Mouse (Mus musculus): ENCODE results near the gene Iqcd.
A peak's percentile ranks its signal among the peaks of the same experiment; 100 is the strongest.

Iqcd gene

DNA sequence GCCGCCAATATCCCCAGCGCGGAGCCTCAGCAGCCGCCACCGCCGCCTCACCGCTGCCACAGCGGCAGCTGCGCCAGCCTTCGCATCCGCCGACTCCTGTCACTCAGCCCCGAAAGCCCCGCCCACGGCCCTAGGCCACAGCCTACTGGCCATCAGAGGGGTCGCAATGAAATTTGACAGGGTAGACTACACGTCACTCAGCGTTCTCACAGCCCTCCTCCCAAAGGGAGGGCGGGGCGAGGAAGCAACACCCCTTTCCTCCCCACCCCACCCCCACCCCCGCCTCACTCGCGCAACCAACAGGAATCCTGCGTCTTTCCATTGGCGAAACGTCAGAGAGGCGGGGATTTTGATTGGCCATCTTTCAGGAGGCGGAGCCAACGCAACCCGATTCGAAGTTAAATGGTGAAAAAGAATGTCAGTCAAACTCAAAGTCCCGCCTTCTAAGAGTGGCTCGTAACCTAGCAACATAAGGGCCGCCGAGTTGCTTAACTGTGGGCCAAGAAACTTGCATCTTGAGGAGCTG, at the start of gene Iqcd, which contains the start of gene Tpcn1:
Gene Iqcd, plus strand, starts transcription at position 448 of the 526 bp plus-strand sequence.
Gene Tpcn1, minus strand, starts transcription at position 105 of the 526 bp plus-strand sequence.
- DNase-seq, result peak; percentile 99

DNA sequence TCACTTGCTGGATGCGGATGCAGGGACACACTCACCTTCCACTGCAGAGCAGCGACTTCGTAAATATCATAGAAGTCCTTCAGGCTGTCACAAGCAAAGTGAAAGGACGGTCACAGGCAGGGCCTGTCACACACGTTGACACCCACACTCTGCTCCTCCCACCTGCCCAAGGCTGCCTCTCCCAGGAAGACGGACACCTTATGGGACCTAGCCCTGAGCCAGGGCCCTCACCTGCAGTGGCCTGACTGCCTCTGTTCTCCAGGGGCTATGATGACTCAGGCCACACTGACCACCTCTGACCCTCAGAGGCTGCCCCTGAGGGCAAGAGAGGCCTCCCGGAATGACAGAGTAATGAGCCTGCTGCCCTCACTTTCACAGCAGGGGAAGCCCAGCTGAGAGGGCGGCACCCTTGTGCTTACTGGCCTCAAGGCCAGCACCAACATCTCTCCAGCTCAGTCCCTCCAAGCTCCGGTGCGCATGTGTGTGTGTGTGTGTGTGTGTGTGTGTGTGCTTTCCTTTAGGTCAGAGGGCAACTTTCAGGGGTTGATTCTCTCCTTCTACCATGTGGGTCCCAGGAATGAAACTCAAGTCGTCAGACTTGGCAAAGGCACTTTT, 40.5 kb upstream of the Iqcd start:
- DNase-seq, result no peak

- DNase-seq, result no peak
Measured at GRCm38 (mm10) chr5:120550137-120550536, 38.7 kb upstream of the Iqcd start.

- no peak for DNase-seq
Measured at GRCm38 (mm10) chr5:120550673-120551072, 38.1 kb upstream of the Iqcd start.

DNA sequence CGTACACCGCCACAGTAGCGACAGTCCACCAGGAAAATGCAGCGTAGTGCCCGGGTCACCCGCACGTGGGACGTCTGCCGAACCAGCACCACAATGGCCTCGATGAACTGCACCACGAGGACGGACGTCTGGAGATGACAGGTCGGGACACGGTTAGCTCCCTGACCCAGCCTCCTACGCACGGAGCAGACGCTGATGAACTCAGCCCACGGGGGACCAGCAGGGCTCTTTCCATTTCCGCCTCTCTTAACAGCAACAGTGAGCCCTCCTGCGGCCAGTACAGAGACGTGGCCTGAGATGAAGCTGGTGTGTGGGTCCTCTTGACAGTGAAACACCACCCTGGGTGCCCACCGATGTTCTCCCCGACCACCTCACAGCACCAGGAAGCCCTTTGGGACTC, 32.9 kb upstream of the Iqcd start:
- DNase-seq, result no peak

- no peak for DNase-seq
Measured at GRCm38 (mm10) chr5:120558041-120558440, 30.8 kb upstream of the Iqcd start.

DNA sequence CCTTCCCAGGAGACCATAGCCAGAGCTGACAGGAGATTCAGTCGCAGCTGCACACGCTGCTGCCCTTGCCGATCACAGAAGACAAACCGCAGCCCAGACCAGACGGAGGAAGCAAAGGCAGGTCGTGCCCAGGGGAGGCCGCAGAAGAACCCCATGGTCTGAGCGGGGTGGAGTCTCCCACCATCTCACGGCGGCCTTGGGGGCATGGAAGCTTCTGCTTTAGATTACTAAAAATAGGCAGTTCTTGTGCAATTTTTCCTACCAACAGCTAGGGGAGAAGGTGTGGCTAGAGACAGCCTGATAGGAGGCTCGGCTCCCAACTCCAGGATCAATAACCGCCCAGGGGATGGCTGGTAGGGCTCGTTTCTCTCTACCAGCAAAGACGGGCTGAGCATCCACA, 30.1 kb upstream of the Iqcd start:
- no peak for DNase-seq

GRCm38 (mm10) chr5:120560129-120560615, 28.6 kb upstream of the Iqcd start:
- DNase-seq, result no peak

GRCm38 (mm10) chr5:120560616-120561311, 28.1 kb upstream of the Iqcd start:
- peak; percentile 57 for DNase-seq

- peak; percentile 60 for DNase-seq
Measured at GRCm38 (mm10) chr5:120562956-120563913, 25.6 kb upstream of the Iqcd start.

GRCm38 (mm10) chr5:120563914-120564311, 24.9 kb upstream of the Iqcd start:
- DNase-seq, result no peak

GRCm38 (mm10) chr5:120565171-120565905, 23.5 kb upstream of the Iqcd start:
- DNase-seq, result no peak

DNA sequence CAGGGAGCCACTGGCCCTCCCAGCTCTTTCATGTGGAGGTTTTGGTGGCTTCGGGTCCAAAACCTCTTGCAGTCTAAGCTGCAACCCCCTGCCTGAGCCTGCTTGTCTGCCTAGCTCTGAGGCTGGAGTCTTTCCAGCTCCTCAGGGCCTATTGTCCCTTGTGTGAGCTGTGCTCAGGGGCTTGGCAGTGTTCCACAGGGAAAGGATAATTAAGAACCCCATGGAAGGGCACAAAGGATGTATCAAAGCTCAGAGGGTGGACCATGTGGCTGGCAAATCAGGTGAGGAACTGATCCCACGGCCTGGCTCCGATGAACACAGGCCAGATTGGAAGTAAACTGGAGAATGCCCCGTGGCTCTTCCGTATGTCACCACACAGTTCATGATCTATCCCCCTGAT, 22.7 kb upstream of the Iqcd start:
- no peak for DNase-seq

DNA sequence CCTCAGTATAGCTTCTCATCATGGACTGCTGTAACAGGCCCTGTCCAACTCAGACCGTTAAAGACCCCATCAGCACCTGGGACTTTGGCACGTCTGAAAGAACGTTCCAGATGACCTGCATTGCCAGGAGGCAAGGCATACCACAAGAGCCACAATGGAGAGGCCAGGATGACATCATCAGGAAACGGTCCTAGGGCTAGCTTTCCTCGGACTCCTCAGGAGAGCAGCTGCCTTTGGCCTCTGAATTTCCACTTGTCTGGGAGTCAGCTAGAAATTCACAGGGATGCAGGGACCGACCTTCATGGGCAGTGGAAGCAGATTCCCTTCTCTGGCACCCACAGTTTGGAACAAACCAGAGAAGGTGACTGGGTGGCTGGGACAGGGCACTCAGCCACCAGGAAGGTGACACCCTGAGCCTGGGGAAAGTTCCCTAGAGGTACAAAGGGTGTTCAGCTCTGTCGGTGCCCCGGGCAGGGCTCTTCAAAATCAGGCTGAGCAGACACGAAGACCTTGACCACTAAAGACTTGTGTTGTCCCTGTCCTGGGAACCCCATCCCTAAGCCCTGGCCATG, 22.0 kb upstream of the Iqcd start:
- DNase-seq, result no peak

GRCm38 (mm10) chr5:120567253-120567701, 21.5 kb upstream of the Iqcd start:
- DNase-seq, result peak; percentile 62

DNA sequence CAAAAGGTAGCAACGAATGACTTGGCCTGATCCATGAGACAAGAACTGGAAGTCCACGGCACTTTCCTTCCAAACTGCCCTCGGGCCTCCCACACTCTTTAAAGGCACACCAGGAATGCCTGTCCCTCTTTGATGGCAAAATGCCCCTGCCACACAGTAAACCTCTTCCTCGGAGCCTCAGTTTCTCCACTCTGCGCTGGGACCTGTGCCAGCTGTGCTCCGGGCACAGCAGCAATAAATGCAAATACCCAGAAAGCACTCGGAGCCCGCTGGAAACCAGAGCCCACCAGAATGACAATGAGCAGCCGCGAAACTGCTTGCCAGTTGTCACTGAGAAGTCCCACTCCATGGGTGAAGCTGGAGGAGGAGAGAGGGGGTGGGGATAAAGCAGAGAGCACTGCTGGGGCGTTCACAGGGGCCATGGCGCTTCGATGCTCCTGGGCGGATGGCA, 21.0 kb upstream of the Iqcd start:
- no peak for DNase-seq

DNA sequence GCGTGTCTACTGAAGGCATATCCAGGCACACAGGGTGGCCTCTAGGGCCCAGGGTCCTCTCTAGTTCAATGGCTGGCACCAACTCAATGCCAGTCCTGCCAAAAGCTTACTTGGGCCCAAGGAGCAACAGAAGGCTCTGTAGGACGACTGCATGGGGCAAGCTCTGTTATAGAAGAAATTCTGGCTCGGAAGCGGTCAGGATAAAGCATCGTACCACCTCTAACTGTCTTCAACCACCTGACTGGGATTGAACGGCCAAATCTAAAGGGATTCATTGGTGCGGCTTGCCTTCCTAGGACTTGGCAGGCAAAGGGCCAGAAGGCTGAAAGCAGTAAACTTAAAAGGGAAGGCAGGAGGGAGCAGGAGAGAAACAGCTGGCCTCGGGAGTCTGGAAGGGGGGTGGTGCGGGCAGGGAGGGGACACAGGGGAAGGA, 20.5 kb upstream of the Iqcd start:
- no peak for DNase-seq

- no peak for DNase-seq
Measured at GRCm38 (mm10) chr5:120568964-120569363, 19.9 kb upstream of the Iqcd start.

- DNase-seq, result no peak
Measured at GRCm38 (mm10) chr5:120569791-120570190, 19.0 kb upstream of the Iqcd start.

GRCm38 (mm10) chr5:120570289-120570897, 18.4 kb upstream of the Iqcd start:
- DNase-seq, result no peak

- no peak for DNase-seq
Measured at GRCm38 (mm10) chr5:120571056-120571740, 17.6 kb upstream of the Iqcd start.
